Mouse (Mus musculus) spleen, adult 2 months (tissue): ENCODE results near the gene Fam207a.

Experiments used
- CTCF ChIP-seq: fragments of 200-500 bp; IDR thresholded peaks from 2 replicates; pipeline ENCODE4 v1.5.1; 2011; ENCODE audit warnings: mild to moderate bottlenecking, inconsistent platforms; ENCODE audit not compliant: insufficient read depth, insufficient read length, insufficient replicate concordance; ENCODE audit errors: extremely low read depth
- POLR2A ChIP-seq: fragments of 200-500 bp; IDR thresholded peaks from 2 replicates; pipeline ENCODE4 v1.6.1; 2011; ENCODE audit warnings: low read depth, low read length, inconsistent platforms

- TF ChIP-seq CTCF (no peak), POLR2A (no peak)
Observed at GRCm38 (mm10) chr10:77498254-77498653, 17.3 kb downstream of the Fam207a start.
